Mouse (Mus musculus) liver, embryonic 18 days (tissue): ENCODE data around the gene Cd2bp2. TPM values are rescaled to one million over a fixed set of nuclear protein-coding genes. Genes with fewer than 3 reads are reported as not detected.

Experiments used
- polyA plus RNA-seq: library from polyadenylated mRNA; depleted of rRNA; stranded (reverse); fragments of >200 nt; gene quantifications from 2 replicates; pipeline ENCODE4 v1.2.3, GENCODE M21; 2012; rRNA removed

Gene Cd2bp2
- polyA plus RNA-seq, result 20.8 and 22.2 TPM in 2 replicates

GRCm38 (mm10) chr7:127195544-127196295, at the start of gene Cd2bp2:
Gene Cd2bp2 (minus strand): TSS chr7:127196050.

GRCm38 (mm10) chr7:127243870-127244657, 48.2 kb upstream of the Cd2bp2 start, which contains the start of gene Zfp771:
Gene Zfp771 (plus strand): TSS chr7:127244274.

GRCm38 (mm10) chr7:127232622-127233367, 36.9 kb upstream of the Cd2bp2 start, which contains the start of the genes Zfp553 and Sept1:
Gene Zfp553 (plus strand): TSS chr7:127233061.
Gene Sept1 (minus strand): TSS chr7:127233130.

GRCm38 (mm10) chr7:127208553-127209438, 12.9 kb upstream of the Cd2bp2 start, which contains the start of gene Mylpf:
Gene Mylpf (plus strand): TSS chr7:127208890.

GRCm38 (mm10) chr7:127208295-127208552, 12.4 kb upstream of the Cd2bp2 start, which contains the start of gene Tbc1d10b:
Gene Tbc1d10b (minus strand): TSS chr7:127208468.

Other genes starting within 250 kb of the Cd2bp2 start
- 0.02 TPM in 1 of 2 replicates, not detected in the other for gene Asphd1, start 246.5 kb downstream of the Cd2bp2 start, polyA plus RNA-seq
- gene Sez6l2, start 245.5 kb downstream of the Cd2bp2 start, polyA plus RNA-seq, result 0.23 and 0.40 TPM in 2 replicates
- gene Cdipt, start 220.1 kb downstream of the Cd2bp2 start, polyA plus RNA-seq, result 38.9 and 41.3 TPM in 2 replicates
- 0.34 and 0.47 TPM in 2 replicates for gene Cdiptos, start 220.0 kb downstream of the Cd2bp2 start, polyA plus RNA-seq
- 7.8 and 7.9 TPM in 2 replicates for gene Mvp, start 181.4 kb downstream of the Cd2bp2 start, polyA plus RNA-seq
- 0.34 and 0.50 TPM in 2 replicates for gene Pagr1b, start 179.6 kb downstream of the Cd2bp2 start, polyA plus RNA-seq
- 4.9 and 5.2 TPM in 2 replicates for gene Pagr1a, start 178.7 kb downstream of the Cd2bp2 start, polyA plus RNA-seq
- gene Gm42742, start 175.0 kb downstream of the Cd2bp2 start, polyA plus RNA-seq, result 13.2 and 14.1 TPM in 2 replicates
- gene Prrt2, start 174.8 kb downstream of the Cd2bp2 start, polyA plus RNA-seq, result 0.04 and 0.45 TPM in 2 replicates
- gene Maz, start 169.0 kb downstream of the Cd2bp2 start, polyA plus RNA-seq, result 55.9 and 64.1 TPM in 2 replicates
- gene Kif22, start 153.6 kb downstream of the Cd2bp2 start, polyA plus RNA-seq, result 28.1 and 30.9 TPM in 2 replicates
- 0.16 and 0.40 TPM in 2 replicates for gene Zg16, start 108.7 kb downstream of the Cd2bp2 start, polyA plus RNA-seq
- 7.9 and 8.3 TPM in 2 replicates for gene AI467606, start 104.7 kb downstream of the Cd2bp2 start, polyA plus RNA-seq
- 117 and 124 TPM in 2 replicates for gene Qprt, start 73.8 kb downstream of the Cd2bp2 start, polyA plus RNA-seq
- 6.8 and 8.5 TPM in 2 replicates for gene Spn, start 58.2 kb downstream of the Cd2bp2 start, polyA plus RNA-seq
- 11.9 and 12.6 TPM in 2 replicates for gene Tbc1d10b, start 12.4 kb upstream of the Cd2bp2 start, polyA plus RNA-seq
- gene Mylpf, start 12.8 kb upstream of the Cd2bp2 start, polyA plus RNA-seq, result 8.3 and 12.1 TPM in 2 replicates
- 2.8 and 2.9 TPM in 2 replicates for gene Zfp553, start 37.0 kb upstream of the Cd2bp2 start, polyA plus RNA-seq
- 21.1 and 21.7 TPM in 2 replicates for gene Sept1, start 37.1 kb upstream of the Cd2bp2 start, polyA plus RNA-seq
- gene Zfp771, start 48.2 kb upstream of the Cd2bp2 start, polyA plus RNA-seq, result 20.6 and 24.9 TPM in 2 replicates
- 52.9 and 73.0 TPM in 2 replicates for gene Dctpp1, start 64.7 kb upstream of the Cd2bp2 start, polyA plus RNA-seq
- gene Sephs2, start 78.0 kb upstream of the Cd2bp2 start, polyA plus RNA-seq, result 153 and 165 TPM in 2 replicates
- 9.1 and 10.0 TPM in 2 replicates for gene Itgal, start 100.2 kb upstream of the Cd2bp2 start, polyA plus RNA-seq
- 8.5 and 9.3 TPM in 2 replicates for gene Zfp768, start 149.5 kb upstream of the Cd2bp2 start, polyA plus RNA-seq
- 2.2 and 2.4 TPM in 2 replicates for gene Zfp747, start 180.0 kb upstream of the Cd2bp2 start, polyA plus RNA-seq
- gene 9130019O22Rik, start 191.1 kb upstream of the Cd2bp2 start, polyA plus RNA-seq, result 1.00 and 1.1 TPM in 2 replicates
- gene E430018J23Rik, start 197.6 kb upstream of the Cd2bp2 start, polyA plus RNA-seq, result 2.7 TPM in 2 replicates
- 1.7 and 1.8 TPM in 2 replicates for gene Zfp764, start 210.8 kb upstream of the Cd2bp2 start, polyA plus RNA-seq
- 5.6 and 5.8 TPM in 2 replicates for gene Zfp688, start 226.0 kb upstream of the Cd2bp2 start, polyA plus RNA-seq